Mouse (Mus musculus) layer of hippocampus, adult 18-20 months (tissue): ENCODE measurements around the gene Olfr1109. TPM values are rescaled to one million over a fixed set of nuclear protein-coding genes. Genes with fewer than 3 reads are reported as not detected.

ENCODE experiments used
- DNase-seq, 2 experiments: peaks; one replicate each; pipeline ENCODE4 v3.0.0; 2022; ENCODE audit warnings: low spot score in 2 of 2
- long read RNA-seq: library from polyadenylated mRNA; stranded (forward); transcript quantifications from one replicate; pipeline ENCODE4 v2.0.0, GENCODE M21; 2021
- total RNA-seq, 2 experiments: library from RNA; stranded (reverse); gene quantifications; 2 replicates each; pipeline ENCODE4 v1.2.3; 2021

Olfr1109 gene
- not detected for total RNA-seq
- long read RNA-seq: 0 reads

DNA sequence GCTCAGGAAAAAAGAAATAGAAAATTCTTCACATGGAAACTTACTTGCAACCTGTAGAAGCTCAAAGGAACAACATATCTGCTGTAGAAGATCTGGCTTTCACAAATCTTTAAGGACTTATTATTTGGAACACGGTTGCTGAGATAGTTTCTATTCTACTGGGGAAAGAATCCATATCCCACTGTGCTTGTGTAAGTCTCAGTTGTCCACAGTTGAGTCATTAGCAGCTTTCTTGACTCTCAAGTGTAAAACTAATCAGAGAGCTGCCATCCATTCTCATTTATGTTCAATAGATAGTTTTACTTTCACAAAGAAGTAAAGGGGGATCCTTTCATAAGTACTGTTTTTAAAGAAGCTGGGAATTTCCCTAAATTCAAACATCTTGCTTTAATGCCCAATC is at the start of gene Olfr1109:
TSS of gene Olfr1109 (minus strand) at position 101 of the 400 bp plus-strand sequence.
- DNase-seq: no peak

DNA sequence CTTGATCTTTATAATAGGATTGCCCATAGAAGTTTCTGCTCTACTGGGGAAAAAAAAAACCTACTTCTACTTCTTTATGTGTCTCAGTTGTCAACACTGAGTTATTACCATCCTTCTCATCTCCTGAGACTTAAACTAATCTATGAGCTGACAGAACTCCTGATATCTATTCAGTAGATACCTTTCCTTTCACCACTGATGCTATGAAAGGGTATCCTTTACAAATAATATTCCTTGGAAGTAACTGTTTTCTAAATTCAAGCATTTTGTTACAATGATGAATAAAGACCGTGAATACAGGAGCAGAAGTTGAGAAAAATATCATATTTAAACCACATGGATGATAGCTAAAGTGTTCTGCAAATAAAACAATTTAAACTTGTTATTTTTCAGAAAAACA is 44.4 kb upstream of the Olfr1109 start, which contains the start of gene Olfr1110:
TSS of gene Olfr1110 (minus strand) at position 101 of the 400 bp plus-strand sequence.
- no peak for DNase-seq

DNA sequence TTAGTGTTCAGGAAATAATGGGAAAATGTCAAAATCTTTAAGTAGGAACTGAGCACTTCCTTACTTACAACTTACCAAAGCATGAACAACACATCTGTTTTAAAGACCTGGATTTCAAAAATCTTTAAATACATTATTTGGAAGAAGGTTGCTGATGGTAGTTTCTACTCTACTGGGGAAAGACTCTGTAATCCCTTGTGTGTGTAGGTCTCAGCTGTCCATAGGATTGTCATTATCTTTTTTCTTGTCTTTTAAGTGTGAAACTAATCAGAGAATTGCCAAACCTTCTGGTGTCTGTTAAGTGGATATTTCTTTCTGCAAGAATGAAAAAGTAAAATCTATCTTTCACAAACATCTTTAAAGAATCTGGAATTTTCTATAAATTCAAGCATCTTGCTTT is 18.7 kb upstream of the Olfr1109 start, which contains the start of gene Olfr259:
TSS of gene Olfr259 (minus strand) at position 101 of the 400 bp plus-strand sequence.
- DNase-seq: no peak

DNA sequence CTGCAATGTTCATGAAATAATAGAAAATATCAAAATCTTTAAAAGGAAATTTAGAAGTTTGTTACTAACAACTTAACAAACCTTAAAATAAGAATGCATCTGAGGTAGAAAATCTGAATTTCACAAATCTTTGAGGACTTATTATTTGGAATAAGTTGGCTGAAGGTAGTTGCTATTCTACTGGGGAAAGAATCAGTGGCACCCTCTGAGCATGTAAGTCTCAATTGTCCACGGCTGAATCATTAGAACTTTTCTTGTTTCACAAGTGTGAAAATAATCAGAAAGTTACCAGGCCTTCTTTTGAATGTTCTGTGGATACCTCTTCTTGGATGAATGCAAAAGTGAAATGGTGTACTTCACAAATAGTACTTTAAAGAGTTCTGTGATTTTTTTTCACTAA is 20.1 kb downstream of the Olfr1109 start, which contains the start of gene Olfr1107:
TSS of gene Olfr1107 (minus strand) at position 101 of the 400 bp plus-strand sequence.
- no peak for DNase-seq

DNA sequence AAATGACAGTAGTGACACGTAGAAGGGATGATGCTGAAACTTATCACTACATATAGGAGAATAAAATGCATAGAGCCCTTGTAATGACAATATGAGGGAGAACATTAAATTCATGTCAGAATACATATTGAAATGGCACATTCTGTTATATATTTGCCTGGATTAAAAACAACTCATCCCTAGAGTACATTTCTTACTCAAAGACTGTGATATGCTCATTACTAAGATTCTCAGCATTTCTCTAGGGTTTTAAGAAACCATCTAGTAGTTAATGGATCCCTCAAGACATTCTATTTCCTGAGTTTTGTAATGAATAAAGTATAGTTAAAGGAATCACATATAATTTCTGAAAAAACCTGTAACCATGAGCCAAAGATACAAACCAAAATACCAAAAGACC is 43.6 kb downstream of the Olfr1109 start, which contains the start of gene Olfr1106:
TSS of gene Olfr1106 (minus strand) at position 101 of the 400 bp plus-strand sequence.
- no peak for DNase-seq

Other genes with a start within 250 kb of the Olfr1109 start
- gene Olfr1095, start 244.3 kb downstream of the Olfr1109 start, total RNA-seq: not detected
- gene Gm13723, start 221.2 kb downstream of the Olfr1109 start, total RNA-seq: not detected
- gene Olfr1097, start 203.8 kb downstream of the Olfr1109 start, total RNA-seq: not detected
- gene Olfr1098, start 171.5 kb downstream of the Olfr1109 start, total RNA-seq: not detected
- not detected for gene Olfr1099, start 135.3 kb downstream of the Olfr1109 start, total RNA-seq
- not detected for gene Olfr1100, start 116.1 kb downstream of the Olfr1109 start, total RNA-seq
- gene Olfr1101, start 104.8 kb downstream of the Olfr1109 start, total RNA-seq: not detected
- gene Olfr1102, start 97.6 kb downstream of the Olfr1109 start, total RNA-seq: not detected
- gene Olfr1104, start 68.9 kb downstream of the Olfr1109 start, total RNA-seq: not detected
- not detected for gene Olfr1105, start 59.5 kb downstream of the Olfr1109 start, total RNA-seq
- gene Olfr1106, start 43.7 kb downstream of the Olfr1109 start, total RNA-seq: not detected
- gene Olfr1107, start 20.2 kb downstream of the Olfr1109 start, total RNA-seq: not detected
- not detected for gene Olfr259, start 18.6 kb upstream of the Olfr1109 start, total RNA-seq
- gene Olfr1110, start 44.3 kb upstream of the Olfr1109 start, total RNA-seq: not detected
- gene Olfr1111, start 56.6 kb upstream of the Olfr1109 start, total RNA-seq: not detected
- gene Olfr1112, start 91.8 kb upstream of the Olfr1109 start, total RNA-seq: not detected
- gene Olfr1113, start 113.0 kb upstream of the Olfr1109 start, total RNA-seq: not detected
- not detected for gene Olfr1115, start 152.0 kb upstream of the Olfr1109 start, total RNA-seq
- not detected for gene Olfr1116, start 171.5 kb upstream of the Olfr1109 start, total RNA-seq
- gene Olfr1118, start 211.6 kb upstream of the Olfr1109 start, total RNA-seq: not detected